Mouse (Mus musculus): Measurements from ENCODE around the gene Cenps.
"Not testable (repeated sequence)": the region's sequence is repeated elsewhere in the genome, so short reads cannot be mapped to it uniquely, and the experiment has no call there.

Cenps gene

DNA sequence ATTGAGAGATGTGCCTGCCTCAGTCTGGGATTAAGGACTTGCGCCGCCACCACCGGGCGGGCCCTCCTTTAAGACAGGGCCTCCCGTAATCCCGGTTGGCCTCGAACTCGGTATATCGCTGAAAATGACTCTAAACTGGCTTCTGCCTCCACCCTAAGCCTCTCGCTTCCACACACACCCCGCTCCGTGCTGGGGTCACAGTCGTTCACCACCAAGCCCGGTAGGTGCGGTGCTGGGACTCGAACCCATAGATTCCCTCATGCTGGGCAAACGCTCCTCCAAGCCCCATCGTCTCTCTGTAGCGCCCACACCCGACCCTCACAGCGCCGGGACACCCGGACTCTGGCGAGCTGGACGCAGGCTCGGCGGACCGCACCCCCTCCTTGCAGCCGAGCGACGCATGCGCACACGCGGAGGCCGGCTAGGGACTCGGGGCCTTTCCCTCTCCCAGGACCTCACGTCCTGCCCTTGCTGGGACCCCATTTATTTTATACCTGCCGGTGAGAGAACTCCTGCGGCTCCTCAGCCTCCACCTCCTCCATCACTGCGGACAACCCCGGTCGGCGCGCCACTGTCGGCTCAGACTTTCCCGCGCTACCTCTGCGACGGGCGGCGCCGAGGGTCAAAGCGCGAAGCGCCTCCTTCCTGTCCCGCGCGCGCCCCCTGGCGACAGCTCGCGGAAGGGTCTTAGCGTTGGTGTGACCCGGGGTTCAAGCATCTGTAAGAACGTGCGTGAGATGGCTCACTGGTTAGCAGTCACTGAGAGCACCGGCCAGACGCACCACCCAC, at the start of gene Cenps:
Gene Cenps, minus strand, starts transcription at position 648 of the 789 bp plus-strand sequence.
- DNase-seq: peak; percentile 88

DNA sequence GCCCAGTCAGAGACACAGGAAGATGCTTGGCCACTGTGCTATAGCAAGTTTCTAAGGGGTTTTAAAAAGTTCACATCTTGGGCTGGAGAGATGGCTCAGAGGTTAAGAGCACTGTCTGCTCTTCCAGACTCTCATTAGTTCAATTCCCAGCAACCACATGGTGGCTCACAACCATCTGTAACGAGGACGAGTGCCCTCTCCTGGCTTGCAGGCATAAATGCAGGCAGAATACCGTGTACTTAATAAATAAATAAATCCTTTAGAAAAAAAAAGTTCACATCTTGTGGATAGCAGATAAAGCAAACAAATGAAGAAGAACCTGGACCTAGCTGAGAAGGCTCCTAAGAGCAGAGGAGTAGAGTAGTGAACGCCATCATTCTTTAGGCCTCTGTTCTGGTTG, 45.3 kb upstream of the Cenps start:
- no peak for DNase-seq

DNA sequence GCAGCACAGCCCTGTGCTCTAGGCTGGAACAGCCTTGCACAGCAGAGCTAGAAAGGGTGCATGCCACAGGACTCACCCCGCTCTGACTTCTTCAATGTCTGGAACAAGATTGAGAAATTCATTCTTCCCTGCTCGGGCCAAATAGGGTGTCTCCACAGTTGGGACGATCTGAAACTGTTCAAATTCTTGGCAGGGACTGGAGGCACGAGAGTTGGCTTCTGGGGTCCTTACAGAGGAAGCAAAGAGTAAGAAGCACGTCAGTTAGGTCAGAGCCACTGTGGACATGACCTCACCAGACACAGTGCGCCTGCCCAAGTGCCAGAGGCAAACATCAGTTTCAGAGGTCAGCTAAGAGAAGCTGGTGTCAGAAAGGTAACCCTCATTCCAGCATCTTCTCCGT, 44.8 kb upstream of the Cenps start:
- no peak for DNase-seq

DNA sequence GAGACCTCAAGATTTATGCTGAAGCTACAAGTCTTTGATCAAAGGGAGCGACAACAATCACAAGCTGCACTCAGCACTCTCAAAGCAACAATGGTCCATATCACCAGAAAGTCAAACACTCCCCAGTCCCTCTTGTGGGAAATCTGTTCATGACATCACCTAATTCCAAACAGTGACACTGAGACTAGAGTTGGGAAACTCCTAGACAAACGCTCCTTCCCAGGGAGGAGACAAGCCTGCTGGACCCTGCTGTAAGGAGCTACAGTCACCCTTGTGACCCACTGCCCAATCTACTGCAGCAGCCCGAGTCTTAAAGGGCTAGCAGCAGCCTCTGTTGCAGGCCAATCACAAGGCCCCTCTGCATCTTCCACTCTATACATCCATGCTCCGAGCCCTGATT, 42.1 kb upstream of the Cenps start:
- DNase-seq: no peak

DNA sequence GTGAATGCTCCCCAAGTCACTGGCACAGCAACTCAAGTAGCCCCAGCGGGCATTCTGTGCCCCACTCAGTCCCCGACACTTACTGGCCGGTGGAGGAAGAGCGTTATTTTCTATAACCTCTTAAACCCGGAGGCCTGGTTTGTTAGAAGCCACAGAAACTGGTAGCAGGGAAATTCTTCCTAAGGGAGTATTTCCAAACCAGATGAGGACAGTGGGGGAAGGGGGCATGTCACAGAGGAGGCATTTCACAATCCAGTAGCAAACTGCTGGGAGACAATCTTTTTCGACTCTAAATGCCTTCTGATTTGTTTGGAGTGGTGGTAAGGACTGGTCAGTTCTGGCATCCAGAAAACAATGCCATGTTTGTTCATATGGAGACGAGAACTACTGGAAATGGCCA, 41.7 kb upstream of the Cenps start:
- DNase-seq: no peak

DNA sequence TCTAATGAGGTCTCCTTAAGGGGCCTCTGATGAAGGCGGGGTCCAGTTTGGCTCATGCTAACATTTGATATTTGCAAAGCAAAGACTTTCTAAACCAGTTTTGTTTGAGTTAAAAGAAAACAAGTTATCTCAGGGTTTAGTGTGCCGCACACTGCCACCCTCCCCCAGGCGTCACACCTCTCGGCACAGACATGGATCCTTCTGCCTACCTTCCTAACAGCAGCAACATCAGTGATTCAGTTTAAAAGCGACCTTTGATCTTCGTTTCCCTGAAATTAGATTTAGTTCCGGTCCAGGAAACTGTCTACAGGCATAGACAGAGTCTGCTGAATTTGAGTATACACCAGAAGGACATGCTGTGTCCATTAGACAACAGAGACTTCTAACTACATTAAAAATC, 40.9 kb upstream of the Cenps start:
- DNase-seq: no peak

DNA sequence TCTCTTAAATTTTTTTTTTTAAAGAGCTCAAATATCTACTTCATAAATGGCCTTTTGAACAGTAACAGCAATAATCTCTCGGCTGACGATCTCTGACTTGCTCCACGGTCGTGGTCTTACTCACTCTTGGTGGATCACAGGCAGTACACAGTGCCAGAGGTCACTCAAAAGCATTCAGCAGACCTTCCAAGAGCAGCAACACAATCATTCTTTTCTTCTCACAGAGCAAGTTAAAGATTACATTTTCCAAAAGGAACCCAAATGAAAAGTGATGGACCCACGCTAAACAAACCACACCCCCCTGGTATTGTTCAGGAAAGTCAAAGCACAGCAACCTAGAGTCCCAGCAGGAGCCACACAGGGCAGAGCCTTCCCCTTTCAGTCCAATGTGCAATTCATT, 39.6 kb upstream of the Cenps start:
- DNase-seq: no peak

DNA sequence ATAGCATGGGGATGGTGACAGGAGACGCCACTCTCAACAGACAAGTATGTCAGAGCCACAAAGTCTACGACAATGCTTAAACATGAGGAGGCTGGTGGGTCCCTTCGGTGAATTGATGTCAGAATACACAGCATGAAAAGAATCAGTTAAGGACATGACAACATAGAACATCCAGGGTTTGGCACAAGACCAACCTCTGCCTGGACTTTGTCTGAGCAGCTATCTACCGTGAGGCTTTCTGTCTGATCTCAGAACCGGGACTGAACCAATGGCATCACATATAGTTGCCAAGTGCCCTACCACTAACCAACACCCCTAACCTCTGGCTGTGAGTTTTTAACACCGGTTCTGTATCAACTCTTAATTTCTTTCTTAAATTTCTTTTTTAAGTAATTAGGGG, 39.2 kb upstream of the Cenps start:
- DNase-seq: no peak

DNA sequence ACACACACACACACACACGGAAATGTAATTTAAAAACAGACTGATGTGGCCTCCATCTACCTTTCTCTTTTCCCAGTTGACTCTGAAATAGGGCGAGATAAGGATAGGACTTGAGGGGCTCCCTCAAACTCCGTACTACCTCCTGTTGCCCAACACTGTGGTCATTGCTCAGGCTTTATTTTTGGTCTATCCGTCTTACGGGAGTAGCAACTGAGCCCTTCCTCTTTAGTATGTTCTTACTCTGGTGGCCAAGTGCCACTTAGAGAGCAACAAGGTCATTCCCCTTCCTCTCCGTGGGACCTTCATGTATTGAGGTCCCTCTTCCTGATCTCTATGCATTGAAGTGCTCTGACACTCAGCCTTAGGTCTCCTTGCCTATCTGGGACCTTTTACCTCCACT, 36.2 kb upstream of the Cenps start:
- DNase-seq: no peak

DNA sequence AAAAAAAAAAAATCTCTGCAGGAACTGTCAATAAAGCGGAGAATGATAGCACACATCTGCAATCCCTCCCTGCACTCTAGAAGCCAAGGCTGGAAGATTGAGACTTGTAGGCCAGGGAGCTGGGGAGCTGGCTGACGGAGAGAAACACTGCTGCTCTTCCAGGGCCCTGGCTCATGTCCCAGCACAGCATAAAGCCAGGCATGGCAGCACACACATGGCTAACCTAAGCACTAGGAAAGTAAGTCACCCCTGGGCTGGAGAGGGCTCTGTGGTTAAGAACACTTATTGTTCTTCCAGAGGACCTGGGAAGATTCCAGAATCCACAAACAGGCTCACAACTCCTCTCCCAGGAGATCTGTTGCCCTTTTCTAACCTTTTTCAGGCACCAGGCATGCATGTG, 35.2 kb upstream of the Cenps start:
- DNase-seq: peak; percentile 34

DNA sequence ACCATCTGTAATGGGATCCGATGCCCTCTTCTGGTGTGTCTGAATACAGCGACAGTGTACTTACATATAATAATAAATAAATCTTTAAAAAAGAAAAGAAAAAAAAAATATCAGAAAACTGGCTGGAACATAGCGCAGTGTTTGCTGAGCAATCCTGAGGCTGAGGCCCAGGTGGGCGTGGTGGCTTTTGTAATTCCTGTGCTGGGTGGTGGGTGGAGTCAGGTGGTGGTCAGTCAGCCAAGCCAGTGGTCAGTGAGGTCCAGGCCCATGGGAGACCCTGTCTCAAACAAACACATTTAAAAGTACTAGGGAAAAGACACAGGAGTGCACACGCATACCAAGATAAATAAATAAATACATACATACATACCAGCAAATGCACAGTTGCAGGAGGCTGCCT, 34.7 kb upstream of the Cenps start:
- no peak for DNase-seq

DNA sequence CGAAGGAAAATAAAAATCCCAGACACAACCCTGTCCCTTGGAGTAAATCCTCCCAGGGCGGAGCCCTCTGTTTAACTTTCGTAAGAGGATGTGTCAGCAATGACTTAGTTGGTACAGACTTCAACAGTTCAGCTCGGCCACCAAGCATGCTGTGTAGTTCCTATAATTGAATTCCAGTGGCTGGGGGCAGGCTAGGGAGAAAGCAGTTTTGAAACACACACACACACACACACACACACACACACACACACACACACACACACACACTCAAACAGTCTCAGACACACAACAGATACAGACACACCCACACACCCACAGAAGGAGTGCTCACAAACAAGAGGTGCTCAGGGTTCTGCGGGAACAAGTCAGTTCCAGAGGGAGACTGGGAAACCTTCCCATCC, 34.2 kb upstream of the Cenps start:
- no peak for DNase-seq

DNA sequence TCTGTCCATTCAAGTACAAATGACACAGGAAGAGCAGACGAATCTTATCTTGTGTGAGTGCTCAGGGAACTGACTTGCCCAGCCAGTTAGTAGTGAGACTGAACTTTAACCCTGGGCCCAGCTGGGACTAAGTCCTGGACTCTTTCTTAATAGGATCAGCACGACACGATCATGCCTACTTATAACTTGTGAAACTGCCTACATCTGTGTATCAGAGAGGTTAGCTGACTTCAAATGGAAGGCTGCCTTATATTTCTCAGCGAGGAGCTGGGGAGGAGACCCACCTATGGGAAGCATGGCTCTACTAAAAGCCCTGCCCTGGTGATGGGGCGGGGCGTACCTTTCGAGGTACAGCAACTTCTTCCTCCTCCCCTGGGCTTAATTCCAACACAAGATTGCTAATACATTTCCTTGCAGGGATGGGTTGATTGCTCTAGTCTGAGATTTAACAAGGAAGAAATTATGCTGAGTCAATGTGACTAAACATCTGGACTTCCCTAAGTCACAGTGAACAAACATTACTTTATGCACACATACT, 33.0 kb upstream of the Cenps start:
- DNase-seq: no peak

DNA sequence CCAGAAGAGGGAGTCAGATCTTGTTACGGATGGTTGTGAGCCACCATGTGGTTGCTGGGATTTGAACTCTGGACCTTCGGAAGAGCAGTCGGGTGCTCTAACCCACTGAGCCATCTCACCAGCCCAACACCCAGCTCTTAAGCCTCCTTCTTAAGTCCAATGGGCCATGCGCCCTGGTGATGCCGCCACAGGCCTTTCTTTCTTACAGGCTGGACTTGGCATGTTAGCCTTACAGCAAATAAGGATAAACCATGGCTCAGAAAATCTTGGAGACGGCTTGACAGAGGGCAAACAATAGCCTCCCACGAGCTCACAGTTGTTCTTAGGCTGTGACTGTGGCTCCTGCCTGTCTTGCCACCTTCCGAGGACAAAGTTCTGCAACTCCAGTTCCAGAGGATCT, 32.5 kb upstream of the Cenps start:
- DNase-seq: not testable (repeated sequence)

DNA sequence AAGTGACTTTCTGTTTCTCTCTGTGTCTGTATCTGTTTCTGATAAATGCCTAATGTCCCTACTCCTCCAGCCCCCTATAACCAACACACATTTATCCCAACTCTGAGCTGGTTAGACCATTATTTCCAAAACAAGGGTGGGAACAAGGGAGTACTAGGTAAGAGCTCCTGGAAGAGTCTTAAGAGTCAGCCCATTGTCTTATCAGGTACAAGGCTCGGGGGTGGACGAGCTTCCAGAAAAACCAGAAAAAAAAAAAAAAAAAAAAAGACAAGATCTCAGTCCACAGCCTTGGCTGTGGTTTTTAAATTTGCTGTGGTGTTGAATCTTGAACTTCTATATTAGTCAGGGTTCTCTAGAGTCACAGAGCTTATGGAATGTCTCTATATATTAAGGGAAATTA, 30.6 kb upstream of the Cenps start:
- DNase-seq: no peak

DNA sequence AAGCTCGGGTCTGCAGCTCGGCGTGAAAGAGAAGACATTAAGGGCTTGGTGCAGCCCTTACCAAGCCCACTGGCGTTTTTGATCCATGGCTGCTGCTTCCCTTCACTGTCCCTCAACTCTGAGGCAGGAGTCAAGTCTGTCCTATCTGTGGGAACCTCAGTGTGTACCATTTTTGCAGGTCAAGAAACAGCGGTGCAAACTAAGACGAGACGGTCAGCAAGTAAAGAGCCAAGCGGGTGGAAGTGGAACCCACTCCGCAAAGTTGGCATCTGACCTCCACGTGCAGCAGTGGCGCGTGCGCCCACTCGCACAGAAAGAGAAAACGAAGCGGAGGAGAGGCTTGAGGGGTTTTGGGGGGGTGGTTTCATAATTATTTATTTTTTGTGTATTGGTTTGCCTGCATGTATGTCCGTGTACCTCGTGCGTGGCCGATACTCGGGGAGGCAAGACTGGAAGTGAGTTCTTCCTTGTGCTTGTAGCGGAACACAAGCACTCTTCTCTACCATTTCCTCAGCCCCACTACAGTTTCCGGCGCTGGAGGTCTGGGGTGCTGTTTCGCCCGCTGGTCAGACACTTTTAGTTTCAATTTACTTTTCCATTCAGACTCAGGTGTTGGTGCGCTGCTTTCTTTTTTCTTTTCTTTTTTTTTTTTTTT, 29.7 kb upstream of the Cenps start:
- no peak for DNase-seq

DNA sequence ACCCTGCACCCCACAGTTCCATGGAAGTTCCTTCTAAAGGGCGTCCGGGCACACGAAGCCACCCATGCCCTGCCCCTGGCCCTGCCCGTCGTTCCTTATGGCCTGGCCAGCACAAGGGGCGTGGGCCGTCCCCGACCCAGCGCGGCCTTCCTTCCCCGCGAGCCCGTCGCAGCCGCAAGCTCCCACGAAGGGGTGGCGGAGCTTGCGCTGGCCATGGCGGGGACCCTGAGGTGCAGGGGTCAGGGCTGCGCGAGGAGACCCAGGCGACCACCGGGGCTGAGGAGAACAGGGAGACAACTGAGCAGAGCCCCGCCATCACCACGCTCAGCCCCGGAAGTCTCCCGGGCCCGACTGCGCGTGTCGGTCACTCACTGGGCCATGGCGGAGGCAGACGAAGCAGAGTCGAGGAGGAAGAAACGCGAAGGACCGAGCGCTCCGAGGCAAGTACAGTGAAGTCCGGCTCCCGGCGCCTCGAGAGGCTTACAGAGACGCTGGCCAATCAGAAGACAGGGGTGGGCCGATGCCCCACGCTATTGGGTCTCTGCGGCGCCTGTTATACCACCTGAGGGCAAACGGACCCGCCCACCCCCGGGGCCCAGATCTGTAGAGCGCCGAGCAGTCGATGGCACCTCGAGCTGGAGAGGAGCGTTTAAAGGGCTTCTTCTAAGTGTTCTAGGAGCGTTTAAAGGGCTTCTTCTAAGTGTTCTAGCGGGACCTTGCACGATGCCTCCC, 29.0 kb upstream of the Cenps start, which contains the start of gene Pgd:
Gene Pgd, minus strand, starts transcription at position 557 of the 732 bp plus-strand sequence.
- DNase-seq: peak; percentile 94

DNA sequence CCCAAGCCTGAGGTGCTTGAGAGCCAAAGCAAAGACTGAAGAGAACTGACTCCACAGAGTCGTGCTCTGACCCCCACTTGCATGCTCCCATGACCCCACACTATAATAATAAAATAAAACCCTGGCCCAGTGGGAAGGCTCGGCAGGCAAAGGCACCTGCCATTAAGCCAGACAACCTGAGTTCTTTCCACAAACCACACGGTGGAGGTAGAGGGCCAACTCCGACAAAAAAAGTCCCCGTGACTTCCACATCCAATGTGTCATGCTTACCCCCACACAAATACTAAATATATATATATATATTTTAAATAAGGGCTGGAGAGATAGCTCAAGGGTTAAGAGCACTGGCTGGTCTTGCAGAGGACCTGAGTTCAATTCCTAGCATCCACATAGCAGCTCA, 26.7 kb upstream of the Cenps start:
- DNase-seq: no peak

DNA sequence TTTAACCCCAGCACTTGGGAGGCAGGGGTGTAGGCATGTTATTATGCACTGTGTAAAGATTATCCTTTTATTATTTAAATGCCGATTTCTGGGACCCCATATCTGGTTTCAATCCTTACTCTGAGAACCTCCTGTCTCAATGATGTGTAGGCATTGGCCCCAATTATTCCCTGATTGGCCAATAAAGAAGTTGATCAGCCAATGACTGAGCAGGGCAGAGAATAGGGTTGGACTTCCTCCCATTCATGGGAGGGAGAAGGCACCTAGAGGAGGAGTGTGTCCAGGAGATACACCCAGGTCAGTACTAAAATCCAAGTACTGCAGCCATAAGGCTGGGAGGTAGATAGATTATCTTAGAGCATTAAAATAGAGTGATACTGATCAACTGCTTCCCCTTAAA, 25.8 kb upstream of the Cenps start:
- no peak for DNase-seq

DNA sequence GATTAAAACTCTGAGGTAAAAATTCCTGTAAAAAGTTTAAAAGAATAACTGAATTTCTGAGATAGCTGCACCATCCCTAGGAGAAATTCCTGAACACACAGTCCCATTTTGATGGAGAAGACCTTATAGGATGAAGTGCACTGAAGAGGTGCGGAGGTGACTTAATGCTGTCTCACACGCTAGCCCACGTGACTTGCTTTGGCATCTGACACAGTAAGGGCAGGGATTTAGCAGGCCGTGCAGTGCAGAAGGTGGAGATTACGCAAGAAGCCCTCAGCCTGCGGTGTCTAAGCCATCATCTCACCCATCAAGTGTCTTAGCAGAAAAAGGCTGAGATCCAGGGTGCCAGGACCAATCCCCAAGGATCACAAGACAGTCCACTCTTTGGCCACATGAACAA, 23.7 kb upstream of the Cenps start:
- DNase-seq: no peak

DNA sequence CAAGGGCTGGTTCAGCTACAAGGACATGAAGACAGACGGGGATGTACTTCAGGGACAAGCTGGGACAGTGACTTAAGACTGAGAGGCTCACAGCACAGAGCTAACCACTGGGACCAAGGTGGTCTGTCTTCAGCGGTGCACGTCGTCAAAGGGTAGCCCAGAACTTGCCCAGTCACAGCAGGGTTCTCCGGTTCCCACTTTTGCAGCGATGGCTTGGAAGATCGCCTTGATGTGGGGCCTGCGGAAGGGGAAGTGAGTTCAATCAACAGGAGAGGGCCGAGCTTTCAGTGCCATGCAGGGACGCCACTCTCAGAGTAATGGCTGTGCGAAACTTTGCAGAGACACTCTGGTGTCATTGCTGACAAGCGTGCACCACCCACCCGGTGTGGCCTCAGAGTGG, 22.5 kb upstream of the Cenps start:
- no peak for DNase-seq

DNA sequence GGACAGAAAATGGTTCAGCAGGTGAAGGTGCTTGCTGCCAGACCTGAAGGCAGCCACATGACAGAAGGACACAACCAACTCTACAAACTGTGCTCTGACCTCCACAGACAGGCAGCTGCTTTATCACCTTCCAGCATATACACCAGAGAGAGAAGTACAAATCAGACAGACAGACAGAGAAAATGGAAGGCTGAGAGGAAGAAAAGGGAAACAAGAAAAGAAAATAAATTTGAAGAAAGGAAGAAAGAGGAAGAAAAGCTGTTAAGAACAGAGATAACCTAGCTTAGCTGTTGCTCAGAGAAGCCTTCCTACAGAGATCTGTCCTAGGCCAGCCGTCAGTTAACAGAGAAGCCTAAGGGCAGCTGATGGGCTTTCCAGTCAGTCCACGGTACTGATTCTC, 21.8 kb upstream of the Cenps start:
- no peak for DNase-seq

DNA sequence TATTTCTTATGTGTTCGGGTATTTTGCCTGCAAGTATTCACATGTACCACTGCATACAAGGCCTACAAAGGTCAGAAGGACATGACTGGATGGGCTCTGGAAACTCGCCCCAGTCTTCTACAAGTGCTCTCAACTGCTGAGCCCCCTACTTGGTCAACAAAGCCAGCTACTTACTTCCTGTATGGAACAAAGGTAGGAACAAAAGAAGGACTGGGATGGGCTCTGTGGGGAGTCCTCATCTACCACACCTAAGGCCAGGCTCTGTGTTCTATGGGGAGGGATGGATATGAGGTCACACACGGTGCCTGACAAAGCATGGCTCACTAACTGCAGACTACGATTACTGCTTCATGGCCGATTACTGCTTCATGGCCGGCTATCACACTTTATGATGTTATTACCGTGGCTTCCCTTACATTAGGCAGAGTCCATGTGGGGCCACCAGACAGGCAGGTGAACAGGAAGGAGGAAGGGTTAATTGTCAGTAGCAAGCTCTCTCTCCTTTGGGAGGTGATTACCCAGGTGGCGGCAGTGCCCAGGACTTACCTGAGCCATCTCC, 20.1 kb upstream of the Cenps start:
- no peak for DNase-seq

Measured in cerebellum, adult 11-12 months (tissue).